Mouse (Mus musculus) forebrain, postnatal 0 days (tissue): ENCODE results near the gene Ly75. TPM values are rescaled to one million over a fixed set of nuclear protein-coding genes. Genes with fewer than 3 reads are reported as not detected.

ENCODE experiments used
- ATAC-seq: fragments of 200-750 bp; cut with Nextera tagmentation; 2 replicates; pipeline ENCODE4 v1.8.0; 2017; ENCODE audit warnings: mild to moderate bottlenecking, moderate library complexity
- DNase-seq: peaks from one replicate; pipeline ENCODE4 v3.0.0-alpha.2; 2015
- H3K27ac ChIP-seq: fragments of 300-500 bp; sonication (generic); 2 replicates; pipeline ENCODE4 v1.5.1; 2014; ENCODE audit warnings: low read depth, mild to moderate bottlenecking, antibody characterized with exemption, low read length, moderate library complexity, mixed read lengths
- H3K27me3 ChIP-seq: fragments of 300-500 bp; sonication (generic); 2 replicates; pipeline ENCODE4 v1.6.1; 2014; ENCODE audit warnings: mild to moderate bottlenecking, low read length, mixed read lengths; ENCODE audit not compliant: insufficient read depth
- H3K36me3 ChIP-seq: fragments of 300-500 bp; sonication (generic); 2 replicates; pipeline ENCODE4 v1.6.1; 2014; ENCODE audit warnings: mild to moderate bottlenecking, moderate library complexity; ENCODE audit not compliant: insufficient read depth
- H3K4me1 ChIP-seq: fragments of 300-500 bp; sonication (generic); 2 replicates; pipeline ENCODE4 v1.6.1; 2014; ENCODE audit warnings: antibody characterized with exemption; ENCODE audit not compliant: insufficient read depth
- H3K4me2 ChIP-seq: fragments of 300-500 bp; sonication (generic); 2 replicates; pipeline ENCODE4 v1.6.1; 2014; ENCODE audit warnings: low read depth, mild to moderate bottlenecking, moderate library complexity
- H3K4me3 ChIP-seq: fragments of 300-500 bp; sonication (generic); 2 replicates; pipeline ENCODE4 v1.5.1; 2014; ENCODE audit warnings: low read depth, low read length, mixed read lengths
- H3K9ac ChIP-seq: fragments of 300-500 bp; sonication (generic); 2 replicates; pipeline ENCODE4 v1.6.1; 2014; ENCODE audit warnings: mild to moderate bottlenecking
- H3K9me3 ChIP-seq: fragments of 300-500 bp; sonication (generic); 2 replicates; pipeline ENCODE4 v1.6.1; 2016; ENCODE audit warnings: low read length
- CTCF ChIP-seq: sonication (generic); IDR thresholded peaks from 2 replicates; pipeline ENCODE4 v1.5.1; 2016; ENCODE audit warnings: antibody characterized with exemption, control low read depth, low read depth
- WGBS: fragments of 180-500 bp; shearing (Covaris S2); extraction: QIAGEN DNeasy Blood & Tissue Kit; methylation state at CpG from one replicate; pipeline ENCODE4 v1.1.7; 2014; 5-methylcytosine and 5-hydroxymethylcytosine counted together
- polyA plus RNA-seq: library from polyadenylated mRNA; unstranded; fragments of >200 nt; fragmentation: Nextera tagmentation; extraction: Ambion mirVana; gene quantifications from 2 replicates; pipeline ENCODE4 v1.2.1, GENCODE M21; 2015
- total RNA-seq: library from RNA; depleted of rRNA; stranded (reverse); fragments of >200 nt; gene quantifications from 2 replicates; pipeline ENCODE4 v1.2.3, GENCODE M21; 2014; rRNA removed

The Ly75 gene
- 3.9 and 4.8 TPM in 2 replicates for total RNA-seq
- 1.2 and 1.7 TPM in 2 replicates for polyA plus RNA-seq

- DNase-seq (peak; percentile 55), ATAC-seq (peak; percentile 97)
- H3K9me3 ChIP-seq: no peaks in the 10 kb centered on the region
- H3K4me3 ChIP-seq: peak within 1 kb of the TSS; percentile 49
- H3K36me3 ChIP-seq: no peaks in the 10 kb centered on the region
- H3K27ac ChIP-seq: no peak within 1 kb of the TSS
- H3K4me1 ChIP-seq: 0 out of 2 replicates have a peak, but pooled peaks cover 5% of the 10 kb centered on the region
- peak within 1 kb of the TSS; percentile 96 for H3K4me2 ChIP-seq
- under 1% methylated on average over 46 of the region's 46 CpGs for WGBS
- no peak for TF ChIP-seq CTCF
- H3K27me3 ChIP-seq: peaks cover 3% of the 10 kb centered on the region; the same call in 1 of the 2 replicates
- peak within 1 kb of the TSS; percentile 53 for H3K9ac ChIP-seq
These were observed at the start of gene Ly75 for GRCm38 (mm10) chr2:60382858-60383669. Gene Ly75 (minus strand): TSS chr2:60383303.

GRCm38 (mm10) chr2:60430315-60431021 is 47.4 kb upstream of the Ly75 start:
- TF ChIP-seq CTCF: no peak
- H3K9ac ChIP-seq: no peak overlapping the region
- no peaks in the 10 kb centered on the region for H3K27me3 ChIP-seq
- H3K4me1 ChIP-seq: no peaks in the 10 kb centered on the region
- H3K4me2 ChIP-seq: no peak overlapping the region
- 85% methylated on average over 8 of the region's 8 CpGs for WGBS
- no peak overlapping the region for H3K27ac ChIP-seq
- no peak for ATAC-seq
- no peak overlapping the region for H3K4me3 ChIP-seq
- no peaks in the 10 kb centered on the region for H3K36me3 ChIP-seq
- no peak for DNase-seq
- no peaks in the 10 kb centered on the region for H3K9me3 ChIP-seq

DNA sequence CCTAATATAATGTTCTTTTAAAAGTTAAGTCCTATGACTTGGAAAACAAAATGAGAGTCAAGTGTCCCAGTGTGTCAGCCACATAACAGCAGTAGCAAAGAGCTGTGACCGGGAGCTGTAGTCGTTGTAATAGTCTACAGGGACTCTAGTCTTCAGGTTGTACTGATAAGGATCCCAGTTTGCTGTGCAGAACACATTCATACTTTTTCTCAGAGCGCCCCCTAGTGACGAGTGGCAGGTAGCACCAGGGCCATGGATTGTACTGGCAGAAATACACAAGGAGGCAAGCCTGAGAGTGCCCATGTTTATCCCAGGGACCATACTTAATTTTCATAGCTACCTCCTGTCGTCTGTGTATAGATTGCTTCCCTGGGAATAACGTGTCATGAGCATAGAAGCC is 35.0 kb upstream of the Ly75 start:
- Histone ChIP-seq H3K27me3 (no peaks in the 10 kb centered on the region), H3K9ac (no peak overlapping the region), H3K9me3 (no peaks in the 10 kb centered on the region), H3K27ac (no peak overlapping the region), H3K4me3 (no peak overlapping the region), H3K36me3 (no peaks in the 10 kb centered on the region), H3K4me2 (no peak overlapping the region), H3K4me1 (no peaks in the 10 kb centered on the region)
- peak; percentile 85 for TF ChIP-seq CTCF
- DNase-seq (peak; percentile 80), ATAC-seq (peak; percentile 73)
- WGBS: 10% methylated on average over 6 of the region's 6 CpGs

DNA sequence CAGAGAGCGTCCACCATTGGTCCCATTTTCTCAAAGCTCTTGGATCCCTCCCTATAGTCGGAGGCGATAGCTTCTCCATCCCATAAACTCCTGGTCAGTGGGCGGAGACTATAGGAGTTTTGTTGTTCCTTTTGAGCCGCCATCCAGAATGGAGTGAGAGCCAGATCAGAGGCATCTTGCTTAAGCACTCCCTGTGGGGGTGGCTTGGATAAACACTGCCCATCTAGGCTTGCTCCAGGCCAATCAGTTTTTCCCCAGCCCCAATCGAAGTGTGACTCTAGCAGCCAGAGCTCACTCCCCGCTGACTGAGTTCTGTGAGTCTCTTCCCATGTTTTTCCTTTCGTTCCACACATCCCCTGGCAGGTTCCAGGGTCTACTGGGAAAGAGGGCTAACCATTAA is 31.2 kb upstream of the Ly75 start:
- Histone ChIP-seq H3K4me1 (no peaks in the 10 kb centered on the region), H3K27me3 (no peaks in the 10 kb centered on the region), H3K36me3 (no peaks in the 10 kb centered on the region), H3K9ac (no peak overlapping the region), H3K4me3 (no peak overlapping the region), H3K9me3 (no peaks in the 10 kb centered on the region), H3K4me2 (no peak overlapping the region), H3K27ac (no peak overlapping the region)
- DNase-seq (no peak), ATAC-seq (no peak)
- no peak for TF ChIP-seq CTCF
- 59% methylated on average over 8 of the region's 8 CpGs for WGBS

GRCm38 (mm10) chr2:60413006-60413650 is 30.0 kb upstream of the Ly75 start:
- Histone ChIP-seq H3K27ac (no peak overlapping the region), H3K27me3 (no peaks in the 10 kb centered on the region), H3K4me3 (no peak overlapping the region), H3K9ac (no peak overlapping the region), H3K9me3 (no peaks in the 10 kb centered on the region), H3K4me1 (no peaks in the 10 kb centered on the region), H3K4me2 (no peak overlapping the region), H3K36me3 (no peaks in the 10 kb centered on the region)
- WGBS: 87% methylated on average over 18 of the region's 18 CpGs
- no peak for TF ChIP-seq CTCF
- ATAC-seq: no peak
- no peak for DNase-seq

DNA sequence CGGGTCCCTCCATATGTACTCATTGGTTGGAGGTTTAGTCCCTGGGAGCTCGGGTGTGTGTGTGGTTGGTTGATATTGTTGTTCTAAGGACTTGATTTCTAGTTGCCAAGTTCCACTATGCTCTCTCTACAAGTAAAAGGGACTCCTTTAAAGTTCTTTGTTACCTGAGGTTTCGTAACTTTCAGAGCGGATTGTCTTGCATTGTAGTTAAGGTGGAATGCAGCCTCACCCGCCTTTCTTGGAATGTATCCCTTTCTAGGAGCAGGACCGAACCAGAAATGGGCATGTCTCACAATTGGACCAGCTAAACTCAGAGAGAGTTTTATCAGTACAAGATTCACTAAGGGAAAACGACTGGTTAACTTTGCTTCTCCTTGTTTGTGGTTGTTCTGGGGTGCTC is 28.1 kb upstream of the Ly75 start:
- Histone ChIP-seq H3K9me3 (no peaks in the 10 kb centered on the region), H3K4me3 (no peak overlapping the region), H3K36me3 (no peaks in the 10 kb centered on the region), H3K27ac (no peak overlapping the region), H3K27me3 (no peaks in the 10 kb centered on the region), H3K9ac (no peak overlapping the region), H3K4me2 (no peak overlapping the region), H3K4me1 (no peaks in the 10 kb centered on the region)
- WGBS: 88% methylated on average over 7 of the region's 7 CpGs
- TF ChIP-seq CTCF: no peak
- ATAC-seq: no peak
- no peak for DNase-seq
